Mouse (Mus musculus) CD4-positive helper T cell, adult 2 months (primary cell): ENCODE results near the gene Lck.
A peak's percentile ranks its signal among the peaks of the same experiment; 100 is the strongest.
"Not testable (repeated sequence)": the region's sequence is repeated elsewhere in the genome, so short reads cannot be mapped to it uniquely, and the experiment has no call there.

ENCODE experiments used
- DNase-seq: peaks from one replicate; pipeline ENCODE4 v3.0.0-alpha.2; 2012; ENCODE audit warnings: low read depth, missing footprints, low spot score

The Lck gene

GRCm38 (mm10) chr4:129555862-129556531 lies 17.4 kb downstream of the Lck start:
- DNase-seq, result no peak

DNA sequence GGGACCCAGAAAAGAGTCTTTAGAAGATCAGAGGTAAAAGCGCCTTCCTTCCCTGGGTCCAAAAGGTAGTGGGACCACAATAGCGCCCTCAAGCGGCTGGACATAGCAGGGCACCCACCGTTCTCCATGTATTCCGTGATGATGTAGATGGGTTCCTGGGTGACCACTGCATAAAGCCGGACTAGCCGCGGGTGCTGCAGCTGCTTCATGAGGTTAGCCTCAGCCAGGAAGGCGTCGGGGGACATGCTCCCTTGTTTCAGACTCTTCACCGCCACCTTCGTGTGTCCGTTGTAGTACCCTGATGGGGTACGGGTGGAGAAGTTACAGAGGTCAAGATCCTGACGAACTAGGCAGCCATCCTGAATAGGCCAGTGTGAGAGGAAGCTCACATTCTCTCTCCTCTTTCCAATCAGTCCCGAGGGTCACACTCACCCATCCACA lies 18.0 kb downstream of the Lck start:
- no peak for DNase-seq

GRCm38 (mm10) chr4:129554512-129554911 lies 18.9 kb downstream of the Lck start:
- DNase-seq, result not testable (repeated sequence)

DNA sequence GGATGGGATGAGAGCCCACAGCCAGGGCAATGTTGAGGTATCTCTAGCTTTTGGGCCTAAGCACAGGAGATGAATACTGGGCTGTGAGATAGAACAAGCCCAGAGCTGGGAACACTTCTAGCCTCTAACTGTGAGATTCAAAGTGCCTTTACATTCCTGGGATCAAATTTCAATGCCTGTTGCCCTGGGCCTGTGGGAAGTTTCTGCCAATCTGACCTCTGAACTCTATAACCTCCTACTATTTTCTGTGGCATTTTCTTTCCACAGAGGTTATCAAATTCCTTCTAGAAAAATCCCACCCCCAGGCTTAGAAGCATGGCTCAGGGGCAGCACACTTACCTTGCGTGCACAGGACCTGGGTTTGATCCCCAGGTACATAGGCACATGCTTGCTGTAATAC lies 23.1 kb downstream of the Lck start:
- DNase-seq, result no peak

- DNase-seq, result peak; percentile 73
Observed at GRCm38 (mm10) chr4:129549306-129549705, 24.1 kb downstream of the Lck start.

- not testable (repeated sequence) for DNase-seq
Observed at GRCm38 (mm10) chr4:129547631-129548030, 25.8 kb downstream of the Lck start.

- DNase-seq, result no peak
Observed at GRCm38 (mm10) chr4:129544106-129544505, 29.3 kb downstream of the Lck start.

- DNase-seq, result peak; percentile 96
Observed at GRCm38 (mm10) chr4:129542592-129543141, 30.8 kb downstream of the Lck start, which contains the start of gene Hdac1. Gene Hdac1 (minus strand): TSS chr4:129542713.

GRCm38 (mm10) chr4:129541868-129542591 lies 31.4 kb downstream of the Lck start:
- peak; percentile 51 for DNase-seq

- DNase-seq, result peak; percentile 55
Observed at GRCm38 (mm10) chr4:129540012-129540411, 33.4 kb downstream of the Lck start.

GRCm38 (mm10) chr4:129528901-129529300 lies 44.5 kb downstream of the Lck start:
- DNase-seq, result not testable (repeated sequence)

GRCm38 (mm10) chr4:129525889-129526288 lies 47.6 kb downstream of the Lck start:
- no peak for DNase-seq

- peak; percentile 35 for DNase-seq
Observed at GRCm38 (mm10) chr4:129525338-129525737, 48.1 kb downstream of the Lck start.

- no peak for DNase-seq
Observed at GRCm38 (mm10) chr4:129518519-129518918, 54.9 kb downstream of the Lck start.

DNA sequence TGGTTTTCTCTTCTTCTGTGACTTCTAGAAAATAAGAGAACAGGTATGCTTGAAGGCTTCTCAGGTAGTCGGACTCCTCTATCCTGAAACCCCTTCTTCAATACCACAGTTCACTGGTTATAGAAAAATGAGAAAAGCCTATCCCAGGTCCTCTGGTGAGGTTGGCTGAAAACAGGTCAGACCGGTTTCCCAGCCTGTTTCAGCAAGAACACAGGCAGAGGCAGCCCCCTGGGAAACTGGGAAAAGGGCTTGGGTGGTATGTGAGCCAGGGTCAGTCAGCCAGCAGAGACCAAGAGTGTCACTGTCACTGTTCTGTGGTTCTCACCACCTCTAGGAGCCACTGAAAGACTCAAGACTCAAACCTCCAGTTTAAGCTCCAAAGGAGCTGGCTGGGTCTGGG lies 56.5 kb downstream of the Lck start:
- DNase-seq, result no peak

GRCm38 (mm10) chr4:129514300-129514898 lies 59.0 kb downstream of the Lck start:
- DNase-seq, result peak; percentile 77

DNA sequence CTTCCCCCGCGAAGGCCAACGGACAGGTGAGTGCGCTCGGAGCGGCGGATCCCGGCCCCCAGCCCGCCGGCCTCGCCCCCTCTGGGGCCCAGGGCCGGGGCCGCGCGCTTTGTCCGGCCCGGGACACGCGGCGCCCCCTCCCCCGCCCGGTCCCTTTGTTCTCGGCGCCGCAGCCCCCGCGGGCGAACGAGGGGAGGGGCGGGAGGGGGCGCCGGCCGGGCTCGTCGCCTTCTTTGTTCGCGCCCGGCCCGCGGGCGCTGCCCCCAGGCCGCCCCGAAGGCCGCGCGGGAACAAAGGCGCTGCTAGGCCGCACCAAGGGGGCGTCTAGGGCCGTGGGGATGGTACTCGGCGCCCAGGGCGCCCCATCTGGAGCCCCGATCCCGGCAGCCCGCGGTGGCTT lies 59.5 kb downstream of the Lck start:
- DNase-seq, result no peak

DNA sequence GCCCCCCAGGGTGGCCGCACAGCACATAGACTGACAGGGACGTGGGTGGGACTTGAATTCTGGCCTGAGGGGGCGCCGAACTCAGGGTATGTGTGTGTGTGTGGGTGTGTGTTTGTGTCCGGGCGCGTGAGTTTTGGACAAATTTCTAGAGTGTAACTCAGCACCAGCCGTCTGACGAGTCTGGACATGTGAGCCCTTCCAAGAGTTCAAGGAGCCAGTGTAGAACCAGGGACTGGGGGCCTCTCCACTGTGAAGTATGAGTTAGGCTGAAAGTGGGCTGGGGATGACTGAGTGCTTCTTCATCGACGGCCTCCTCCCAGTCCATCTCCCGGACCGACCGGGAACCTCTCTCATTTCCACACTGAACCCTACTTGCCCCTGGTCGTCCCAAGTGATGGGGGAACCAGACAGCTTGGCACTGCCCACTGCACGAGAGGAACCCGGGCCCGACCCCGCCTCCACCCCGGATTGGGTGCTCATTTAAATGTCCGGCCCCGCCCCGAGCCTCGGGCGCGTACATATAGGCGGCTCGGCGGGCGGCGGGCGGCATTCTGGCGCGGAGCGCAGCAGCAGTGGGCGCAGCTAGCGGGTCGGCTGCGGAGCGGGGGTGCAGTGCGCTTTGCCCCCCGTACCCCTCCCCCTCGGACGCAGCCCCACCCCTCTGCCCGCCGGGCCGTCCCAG lies 60.2 kb downstream of the Lck start, which contains the start of gene Marcksl1:
TSS of gene Marcksl1 (plus strand) at position 496 of the 682 bp plus-strand sequence.
- DNase-seq, result peak; percentile 85

DNA sequence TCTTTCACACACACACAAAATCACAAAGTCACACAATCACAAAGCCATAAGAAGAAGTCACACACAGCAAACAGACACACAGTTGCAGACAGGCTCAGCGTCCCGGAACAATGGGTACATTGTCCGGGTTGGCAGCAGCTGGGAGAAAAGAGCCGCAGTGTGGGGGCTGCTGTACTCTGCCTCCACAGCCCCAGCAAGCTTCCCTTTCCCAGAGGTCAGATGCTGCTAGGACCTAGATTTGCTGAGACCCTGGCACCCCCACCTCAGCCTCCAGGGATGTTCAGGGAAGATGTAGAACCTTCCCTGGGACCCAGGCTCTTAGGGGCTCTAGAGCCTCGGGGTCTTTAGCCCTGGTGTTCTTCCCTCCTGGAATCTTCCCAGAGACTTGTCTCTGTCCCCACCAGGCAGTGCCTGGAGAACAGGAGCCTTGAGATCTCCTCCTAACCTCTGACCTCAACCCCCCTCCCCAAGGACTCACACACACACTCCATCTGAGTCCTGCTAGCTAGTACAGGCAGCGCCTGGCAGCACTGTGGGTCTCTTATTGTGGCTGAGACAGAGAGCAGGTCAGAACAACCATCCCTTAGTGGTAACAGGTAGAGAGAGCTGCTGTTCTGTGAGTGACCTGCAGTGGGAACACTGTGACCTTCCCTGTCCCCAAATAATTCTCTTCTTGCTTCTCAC lies 61.9 kb downstream of the Lck start:
- no peak for DNase-seq

GRCm38 (mm10) chr4:129510723-129511412 lies 62.6 kb downstream of the Lck start:
- DNase-seq, result no peak
